Mouse (Mus musculus) MEL (cell line): ENCODE data around the gene H2-M10.1. TPM values are rescaled to one million over a fixed set of nuclear protein-coding genes. Genes with fewer than 3 reads are reported as not detected.
"Not testable (repeated sequence)": the region's sequence is repeated elsewhere in the genome, so short reads cannot be mapped to it uniquely, and the experiment has no call there.

Experiments used
- DNase-seq: peaks from one replicate; pipeline ENCODE4 v3.0.0; 2011; ENCODE audit warnings: low read depth, low spot score
- H3K27ac ChIP-seq: 2 replicates; pipeline ENCODE4 v1.5.1; 2012; ENCODE audit warnings: low read depth, mild to moderate bottlenecking, control low read depth, low read length, moderate library complexity; ENCODE audit not compliant: control insufficient read depth
- H3K27me3 ChIP-seq, 2 experiments: fragments of 150-350 bp in 1 of 2; sonication (generic) in 1 of 2; 2 replicates each; pipeline ENCODE4 v1.6.1; 2012; ENCODE audit warnings: low read length in 2 of 2, mild to moderate bottlenecking in 2 of 2, improper control_type of control experiment in 1 of 2, moderate library complexity in 1 of 2; ENCODE audit not compliant: insufficient read depth in 2 of 2, control insufficient read depth in 1 of 2
- H3K36me3 ChIP-seq, 2 experiments: 2 replicates each; pipeline ENCODE4 v1.6.1; 2012 to 2014; ENCODE audit warnings: low read length in 2 of 2, improper control_type of control experiment in 1 of 2, inconsistent platforms in 1 of 2, mild to moderate bottlenecking in 1 of 2; ENCODE audit not compliant: insufficient read depth in 2 of 2, control insufficient read depth in 1 of 2
- H3K4me1 ChIP-seq, 2 experiments: fragments of 150-350 bp in 1 of 2; sonication (generic) in 1 of 2; 2 replicates each; pipeline ENCODE4 v1.6.1; 2012; ENCODE audit warnings: low read length in 2 of 2, improper control_type of control experiment in 1 of 2, mild to moderate bottlenecking in 1 of 2; ENCODE audit not compliant: insufficient read depth in 2 of 2, control insufficient read depth in 1 of 2
- H3K4me3 ChIP-seq, 2 experiments: fragments of 150-350 bp in 1 of 2; sonication (generic) in 1 of 2; 2 replicates each; pipeline ENCODE4 v1.5.1; 2012; ENCODE audit warnings: low read depth in 2 of 2, low read length in 2 of 2, mild to moderate bottlenecking in 2 of 2, moderate library complexity in 2 of 2, control low read depth in 1 of 2, improper control_type of control experiment in 1 of 2; ENCODE audit not compliant: control insufficient read depth in 1 of 2, insufficient read depth in 1 of 2
- H3K79me2 ChIP-seq: 2 replicates; pipeline ENCODE4 v1.6.1; 2012; ENCODE audit warnings: mild to moderate bottlenecking, low read length, moderate library complexity; ENCODE audit not compliant: control insufficient read depth, poor library complexity, insufficient read depth
- H3K9ac ChIP-seq: 2 replicates; pipeline ENCODE4 v1.6.1; 2012; ENCODE audit warnings: low read depth, mild to moderate bottlenecking, control low read depth, low read length, moderate library complexity; ENCODE audit not compliant: control insufficient read depth, poor library complexity, severe bottlenecking
- H3K9me3 ChIP-seq: fragments of 150-350 bp; sonication (generic); replicated peaks from 2 replicates; pipeline ENCODE4 v1.6.1; 2012; ENCODE audit warnings: mild to moderate bottlenecking, low read length, improper control_type of control experiment, moderate library complexity; ENCODE audit not compliant: insufficient read depth
- BHLHE40 ChIP-seq: IDR thresholded peaks from 2 replicates; pipeline ENCODE4 v1.6.1; 2012; ENCODE audit warnings: low read depth, mild to moderate bottlenecking, inconsistent platforms, low read length, improper control_type of control experiment, borderline replicate concordance
- CHD1 ChIP-seq: IDR thresholded peaks from 2 replicates; pipeline ENCODE4 v1.6.1; 2012; ENCODE audit warnings: low read depth, mild to moderate bottlenecking, inconsistent platforms, low read length, improper control_type of control experiment
- CTCF ChIP-seq, 3 experiments: IDR thresholded peaks in 2 of 3; conservative IDR thresholded peaks in 1 of 3; 2 replicates each; pipeline ENCODE4 v1.5.1; 2011 to 2012; ENCODE audit warnings: low read length in 3 of 3, low read depth in 2 of 3, mild to moderate bottlenecking in 2 of 3, improper control_type of control experiment in 1 of 3, inconsistent platforms in 1 of 3, mixed read lengths in 1 of 3, moderate library complexity in 1 of 3; ENCODE audit not compliant: control insufficient read depth in 1 of 3, insufficient read depth in 1 of 3, poor library complexity in 1 of 3, severe bottlenecking in 1 of 3
- E2F4 ChIP-seq: IDR thresholded peaks from 2 replicates; pipeline ENCODE4 v1.6.1; 2011; ENCODE audit warnings: low read depth, low read length, improper control_type of control experiment, borderline replicate concordance
- ELF1 ChIP-seq: IDR thresholded peaks from 2 replicates; pipeline ENCODE4 v1.6.1; 2014; ENCODE audit warnings: low read depth, mild to moderate bottlenecking, inconsistent platforms, low read length, improper control_type of control experiment, moderate library complexity
- EP300 ChIP-seq, 2 experiments: IDR thresholded peaks; 2 replicates each; pipeline ENCODE4 v1.6.1; 2011; ENCODE audit warnings: improper control_type of control experiment in 2 of 2, low read length in 2 of 2, low read depth in 1 of 2, mild to moderate bottlenecking in 1 of 2
- GABPA ChIP-seq: IDR thresholded peaks from 2 replicates; pipeline ENCODE4 v1.6.1; 2012; ENCODE audit warnings: low read depth, mild to moderate bottlenecking, inconsistent platforms, low read length, improper control_type of control experiment, moderate library complexity
- KAT2A ChIP-seq: conservative IDR thresholded peaks from 2 replicates; pipeline ENCODE4 v1.6.1; 2012; ENCODE audit warnings: low read depth, low read length, improper control_type of control experiment, inconsistent platforms
- MAFK ChIP-seq: IDR thresholded peaks from 2 replicates; pipeline ENCODE4 v1.6.1; 2011; ENCODE audit warnings: low read depth, mild to moderate bottlenecking, low read length, improper control_type of control experiment, borderline replicate concordance
- MAX ChIP-seq: IDR thresholded peaks from 2 replicates; pipeline ENCODE4 v1.6.1; 2011; ENCODE audit warnings: low read length, improper control_type of control experiment
- MXI1 ChIP-seq: IDR thresholded peaks from 2 replicates; pipeline ENCODE4 v1.6.1; 2011; ENCODE audit warnings: mild to moderate bottlenecking, low read depth, low read length, improper control_type of control experiment
- MYB ChIP-seq: IDR thresholded peaks from 2 replicates; pipeline ENCODE4 v1.6.1; 2011; ENCODE audit warnings: mild to moderate bottlenecking, low read depth, low read length, improper control_type of control experiment
- MYC ChIP-seq: IDR thresholded peaks from 2 replicates; pipeline ENCODE4 v1.6.1; 2011; ENCODE audit warnings: low read depth, mild to moderate bottlenecking, low read length, improper control_type of control experiment, moderate library complexity
- RAD21 ChIP-seq: IDR thresholded peaks from 2 replicates; pipeline ENCODE4 v1.6.1; 2011; ENCODE audit warnings: mild to moderate bottlenecking, low read depth, low read length, improper control_type of control experiment
- SIN3A ChIP-seq: IDR thresholded peaks from 2 replicates; pipeline ENCODE4 v1.6.1; 2012; ENCODE audit warnings: low read length, improper control_type of control experiment, inconsistent platforms
- SMC3 ChIP-seq: IDR thresholded peaks from 2 replicates; pipeline ENCODE4 v1.6.1; 2011; ENCODE audit warnings: low read depth, low read length, improper control_type of control experiment
- TAL1 ChIP-seq: IDR thresholded peaks from 2 replicates; pipeline ENCODE4 v1.6.1; 2012; ENCODE audit warnings: mild to moderate bottlenecking, inconsistent platforms, low read length, moderate library complexity, mixed read lengths
- TBP ChIP-seq: IDR thresholded peaks from 2 replicates; pipeline ENCODE4 v1.8.0; 2011; ENCODE audit warnings: low read depth, low read length, improper control_type of control experiment
- UBTF ChIP-seq: IDR thresholded peaks from 2 replicates; pipeline ENCODE4 v1.6.1; 2012; ENCODE audit warnings: low read depth, mild to moderate bottlenecking, inconsistent platforms, low read length, improper control_type of control experiment, moderate library complexity, borderline replicate concordance; ENCODE audit not compliant: insufficient read depth
- USF1 ChIP-seq: IDR thresholded peaks from 2 replicates; pipeline ENCODE4 v1.6.1; 2014; ENCODE audit warnings: low read depth, mild to moderate bottlenecking, inconsistent platforms, low read length, improper control_type of control experiment, moderate library complexity
- ZC3H11A ChIP-seq: IDR thresholded peaks from 2 replicates; pipeline ENCODE4 v1.6.1; 2012; ENCODE audit warnings: low read depth, mild to moderate bottlenecking, inconsistent platforms, low read length, improper control_type of control experiment
- ZKSCAN1 ChIP-seq: IDR thresholded peaks from 2 replicates; pipeline ENCODE4 v1.6.1; 2012; ENCODE audit warnings: low read depth, mild to moderate bottlenecking, inconsistent platforms, low read length, improper control_type of control experiment, moderate library complexity
- ZMIZ1 ChIP-seq: IDR thresholded peaks from 2 replicates; pipeline ENCODE4 v1.6.1; 2012; ENCODE audit warnings: low read depth, mild to moderate bottlenecking, inconsistent platforms, low read length, improper control_type of control experiment, moderate library complexity
- polyA plus RNA-seq, 2 experiments: library from polyadenylated mRNA; stranded (reverse) in 1 of 2; unstranded in 1 of 2; fragments of >175 nt in 1 of 2; fragments of >200 nt in 1 of 2; gene quantifications; 2 replicates each; pipeline versions ENCODE4 v1.2.1 to v1.2.4; 2012; ENCODE audit warnings: low replicate concordance in 2 of 2, low read depth in 1 of 2; ENCODE audit not compliant: insufficient read length in 2 of 2, insufficient read depth in 1 of 2, missing spikeins in 1 of 2
- total RNA-seq: library from RNA; depleted of rRNA; stranded (reverse); fragments of 300-350 nt; gene quantifications from 2 replicates; pipeline ENCODE4 v1.2.3, GENCODE M21; 2012

Gene H2-M10.1
- total and polyA plus RNA-seq, 3 experiments: not detected

- TF ChIP-seq USF1 (no peak), GABPA (no peak), MYB (no peak), UBTF (no peak), EP300 (IDR thresholded peaks at IDR 0.05; ENCODE audit: low read depth in 1 of 2, low read length in 2 of 2) (no peak), ZC3H11A (no peak), ELF1 (no peak), TAL1 (no peak), MAFK (no peak), E2F4 (no peak), TBP (no peak), ZMIZ1 (no peak)
- Histone ChIP-seq H3K9ac (no peak overlapping the region), H3K36me3 (no peaks in the 10 kb centered on the region), H3K79me2 (no peaks in the 10 kb centered on the region), H3K9me3 (no peaks in the 10 kb centered on the region), H3K27ac (no peak overlapping the region), H3K4me3 (no peak overlapping the region), H3K4me1 (no peaks in the 10 kb centered on the region), H3K27me3 (peaks cover 0 to 1% of the 10 kb centered on the region in 2 experiments; a peak in 2 of 4 replicates)
- no peak for DNase-seq
Measured at GRCm38 (mm10) chr17:36309293-36309692, 16.7 kb downstream of the H2-M10.1 start.

- not testable (repeated sequence) for H3K9me3 ChIP-seq, H3K79me2 ChIP-seq
- TF ChIP-seq CTCF (IDR thresholded peaks at IDR 0.05 in 2 of 3, conservative IDR thresholded peaks at IDR 0.05 in 1 of 3; ENCODE audit: control insufficient read depth in 1 of 3, insufficient read depth in 1 of 3, low read depth in 2 of 3, low read length in 3 of 3, poor library complexity in 1 of 3, severe bottlenecking in 1 of 3) (peak; percentile 43 to 52 (median 49)), SMC3 (peak; percentile 43), RAD21 (peak; percentile 41)
- TF ChIP-seq, all 39 proteins: peak for 3; not testable (repeated sequence) for 36
- not testable (repeated sequence) for H3K9ac ChIP-seq, H3K4me3 ChIP-seq, H3K4me1 ChIP-seq, H3K36me3 ChIP-seq, H3K27ac ChIP-seq, H3K27me3 ChIP-seq
- DNase-seq: peak; percentile 64
Measured at GRCm38 (mm10) chr17:36308855-36309254, 17.1 kb downstream of the H2-M10.1 start.

- Histone ChIP-seq H3K79me2 (no peaks in the 10 kb centered on the region), H3K4me1 (no peaks in the 10 kb centered on the region), H3K9ac (no peak within 1 kb of the TSS), H3K9me3 (no peaks in the 10 kb centered on the region), H3K27me3 (no peaks in the 10 kb centered on the region), H3K4me3 (no peak within 1 kb of the TSS), H3K27ac (no peak within 1 kb of the TSS), H3K36me3 (no peaks in the 10 kb centered on the region)
- no peak for DNase-seq
- TF ChIP-seq KAT2A (no peak), MYC (no peak), ZMIZ1 (no peak), MXI1 (no peak), BHLHE40 (no peak), CHD1 (no peak), USF1 (no peak), SIN3A (no peak), ZKSCAN1 (no peak), MAX (no peak)
Measured at GRCm38 (mm10) chr17:36286390-36286789, 39.6 kb downstream of the H2-M10.1 start, which contains the start of gene H2-M10.2. TSS of gene H2-M10.2 (minus strand) at chr17:36286490.
